Mouse (Mus musculus): ENCODE results near the gene Kmt2b. TPM values are rescaled to one million over a fixed set of nuclear protein-coding genes. Genes with fewer than 3 reads are reported as not detected.

The Kmt2b gene
- total and polyA plus RNA-seq, 3 experiments = 15.6 to 48.2 TPM; not detected in 1

DNA sequence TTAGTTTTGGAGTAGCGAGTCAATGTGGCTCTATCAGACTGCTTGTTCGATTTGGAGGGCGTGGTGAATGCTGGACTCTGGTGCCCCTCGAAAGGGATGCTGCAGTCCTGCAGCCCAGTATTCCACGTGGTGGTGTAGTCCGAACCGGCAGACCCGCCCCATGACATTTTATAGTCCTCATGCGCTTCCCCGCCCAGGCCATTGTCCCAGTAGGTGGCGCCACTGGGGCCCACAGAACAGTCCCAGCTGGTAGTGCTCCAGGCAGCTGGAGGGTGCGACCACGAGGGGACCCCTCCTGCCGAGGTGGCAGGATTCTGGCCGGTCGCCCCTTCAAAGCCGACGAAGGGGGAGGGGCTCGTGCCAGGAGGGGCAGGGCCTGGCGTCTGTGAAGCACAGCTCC, 46.1 kb upstream of the Kmt2b start:
- no peaks in the 10 kb centered on the region for H3K36me3 ChIP-seq (ENCODE audit: control insufficient read depth in 1 of 2, insufficient read depth in 2 of 2, low read length in 2 of 2)
- H3K4me3 ChIP-seq (ENCODE audit: control insufficient read depth in 1 of 2, insufficient read depth in 1 of 2, low read depth in 2 of 2, low read length in 2 of 2) = no peak overlapping the region
- peak; percentile 59 for DNase-seq (ENCODE audit: low read depth, low spot score)
- no peaks in the 10 kb centered on the region for H3K4me1 ChIP-seq (ENCODE audit: control insufficient read depth in 1 of 2, insufficient read depth in 2 of 2, low read length in 2 of 2)
- no peak overlapping the region for H3K9ac ChIP-seq (ENCODE audit: control insufficient read depth, low read depth, low read length, poor library complexity, severe bottlenecking)
- TF ChIP-seq MAX (IDR thresholded peaks at IDR 0.05; ENCODE audit: low read length) (peak; percentile 39; the same call in 1 of the 2 replicates), ELF1 (IDR thresholded peaks at IDR 0.05; ENCODE audit: low read depth, low read length) (no peak), JUND (IDR thresholded peaks at IDR 0.05; ENCODE audit: low read depth, low read length) (no peak), SMC3 (IDR thresholded peaks at IDR 0.05; ENCODE audit: low read depth, low read length) (peak; percentile 61), GABPA (IDR thresholded peaks at IDR 0.05; ENCODE audit: low read depth, low read length) (no peak), CTCF (IDR thresholded peaks at IDR 0.05 in 2 of 3, conservative IDR thresholded peaks at IDR 0.05 in 1 of 3; ENCODE audit: control insufficient read depth in 1 of 3, insufficient read depth in 1 of 3, low read depth in 2 of 3, low read length in 3 of 3, poor library complexity in 1 of 3, severe bottlenecking in 1 of 3) (peak; percentile 57 to 85 (median 65)), TBP (IDR thresholded peaks at IDR 0.05; ENCODE audit: low read depth, low read length) (no peak), ZMIZ1 (IDR thresholded peaks at IDR 0.05; ENCODE audit: low read depth, low read length) (no peak), RCOR1 (IDR thresholded peaks at IDR 0.05; ENCODE audit: low read depth, low read length) (no peak), MAFK (IDR thresholded peaks at IDR 0.05; ENCODE audit: borderline replicate concordance, low read depth, low read length) (no peak), MYC (IDR thresholded peaks at IDR 0.05; ENCODE audit: low read depth, low read length) (no peak), ZKSCAN1 (IDR thresholded peaks at IDR 0.05; ENCODE audit: low read depth, low read length) (no peak), RAD21 (IDR thresholded peaks at IDR 0.05; ENCODE audit: low read depth, low read length) (peak; percentile 21), GATA1 (IDR thresholded peaks at IDR 0.05; ENCODE audit: low read depth, low read length) (no peak), MYB (IDR thresholded peaks at IDR 0.05; ENCODE audit: low read depth, low read length) (no peak), KAT2A (conservative IDR thresholded peaks at IDR 0.05; ENCODE audit: low read depth, low read length) (no peak), HCFC1 (IDR thresholded peaks at IDR 0.05; ENCODE audit: low read depth, low read length) (no peak), ETS1 (IDR thresholded peaks at IDR 0.05; ENCODE audit: low read depth, low read length) (no peak), ZC3H11A (IDR thresholded peaks at IDR 0.05; ENCODE audit: low read depth, low read length) (peak; percentile 36), BHLHE40 (IDR thresholded peaks at IDR 0.05; ENCODE audit: borderline replicate concordance, low read depth, low read length) (no peak), TAL1 (IDR thresholded peaks at IDR 0.05; ENCODE audit: low read length) (no peak), POLR2AphosphoS5 (IDR thresholded peaks at IDR 0.05; ENCODE audit: borderline replicate concordance, low read depth, low read length) (no peak), SIN3A (IDR thresholded peaks at IDR 0.05; ENCODE audit: low read length) (0 out of 2 replicates have a peak, but pooled peaks have one; percentile 22), POLR2A (IDR thresholded peaks at IDR 0.05; ENCODE audit: control insufficient read depth in 1 of 2, insufficient read depth in 1 of 2, low read depth in 1 of 2, low read length in 2 of 2, poor library complexity in 1 of 2) (no peak), TCF12 (IDR thresholded peaks at IDR 0.05; ENCODE audit: low read depth, low read length) (no peak), POLR2AphosphoS2 (IDR thresholded peaks at IDR 0.05; ENCODE audit: low read length) (no peak), MXI1 (IDR thresholded peaks at IDR 0.05; ENCODE audit: low read depth, low read length) (peak; percentile 52), EP300 (IDR thresholded peaks at IDR 0.05; ENCODE audit: low read depth in 1 of 2, low read length in 2 of 2) (no peak), USF1 (IDR thresholded peaks at IDR 0.05; ENCODE audit: low read depth, low read length) (no peak), MEF2A (IDR thresholded peaks at IDR 0.05; ENCODE audit: extremely low read depth, insufficient replicate concordance, low read depth, low read length, poor library complexity, severe bottlenecking) (no peak), USF2 (IDR thresholded peaks at IDR 0.05; ENCODE audit: borderline replicate concordance in 1 of 2, insufficient read depth in 1 of 2, low read depth in 1 of 2, low read length in 2 of 2) (no peak), NELFE (IDR thresholded peaks at IDR 0.05; ENCODE audit: low read depth, low read length) (no peak), UBTF (IDR thresholded peaks at IDR 0.05; ENCODE audit: borderline replicate concordance, insufficient read depth, low read depth, low read length) (no peak), CHD1 (IDR thresholded peaks at IDR 0.05; ENCODE audit: low read depth, low read length) (no peak), NRF1 (IDR thresholded peaks at IDR 0.05; ENCODE audit: insufficient read depth, low read depth, low read length, poor library complexity, severe bottlenecking) (no peak), ZNF384 (IDR thresholded peaks at IDR 0.05; ENCODE audit: low read depth, low read length) (no peak), E2F4 (IDR thresholded peaks at IDR 0.05; ENCODE audit: borderline replicate concordance, low read depth, low read length) (no peak), MAZ (IDR thresholded peaks at IDR 0.05; ENCODE audit: low read depth, low read length) (no peak), CHD2 (IDR thresholded peaks at IDR 0.05; ENCODE audit: low read length) (no peak)
- H3K27ac ChIP-seq (ENCODE audit: control insufficient read depth, low read depth, low read length) = no peak overlapping the region
- H3K79me2 ChIP-seq (ENCODE audit: control insufficient read depth, insufficient read depth, low read length, poor library complexity) = no peaks in the 10 kb centered on the region
- H3K27me3 ChIP-seq (ENCODE audit: control insufficient read depth in 1 of 2, insufficient read depth in 2 of 2, low read length in 2 of 2) = peaks cover 6 to 12% of the 10 kb centered on the region in 2 experiments
- H3K9me3 ChIP-seq (replicated peaks; ENCODE audit: insufficient read depth, low read length) = no peaks in the 10 kb centered on the region
